Mouse (Mus musculus): ENCODE data around the gene Sox1.
A peak's percentile ranks its signal among the peaks of the same experiment; 100 is the strongest.

Gene Sox1

GRCm38 (mm10) chr8:12395071-12396031, at the start of gene Sox1:
Gene Sox1, plus strand, starts transcription at chr8:12395295.
- peak; percentile 40 for DNase-seq (ENCODE audit: low spot score)

DNA sequence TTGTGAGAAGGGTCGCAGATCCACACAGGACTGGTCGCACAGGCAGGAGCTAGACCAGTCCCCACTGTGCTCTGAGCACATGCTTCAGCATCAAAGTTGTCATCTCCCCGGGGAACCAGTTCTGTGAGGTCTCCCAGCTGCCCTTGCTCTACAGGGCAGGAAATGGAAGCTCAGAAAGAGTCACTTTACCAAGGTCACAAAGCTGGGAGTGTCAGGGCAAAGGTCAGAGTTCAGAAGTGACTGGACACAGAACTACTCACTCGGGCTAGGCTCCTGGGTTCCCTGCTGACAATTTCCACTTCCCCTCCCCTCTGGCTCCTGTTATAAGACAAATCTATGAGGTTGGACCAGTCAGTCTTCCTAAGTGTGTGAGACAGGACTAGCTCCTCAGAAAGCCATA, 49.2 kb upstream of the Sox1 start:
- DNase-seq (ENCODE audit: low spot score): no peak

DNA sequence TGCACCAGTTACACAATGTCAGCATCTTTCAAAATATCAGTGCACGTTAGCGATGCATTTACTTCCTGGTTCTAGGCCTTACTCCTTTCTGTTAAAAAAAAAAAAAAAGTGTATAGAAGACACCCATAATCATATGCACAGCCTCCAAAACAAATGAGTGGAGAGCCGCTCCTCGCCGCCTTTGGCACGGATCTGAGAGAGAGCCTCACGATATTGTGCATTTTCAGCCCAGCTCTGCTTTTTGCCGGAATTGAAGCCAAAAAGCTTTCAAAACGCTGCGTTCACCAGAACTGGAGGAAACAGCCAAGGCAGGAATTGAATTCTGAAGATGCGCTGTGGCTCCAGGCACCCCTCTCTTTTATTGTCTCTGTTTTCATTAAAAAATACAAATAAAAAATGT, 48.2 kb upstream of the Sox1 start:
- DNase-seq (ENCODE audit: low spot score): no peak

DNA sequence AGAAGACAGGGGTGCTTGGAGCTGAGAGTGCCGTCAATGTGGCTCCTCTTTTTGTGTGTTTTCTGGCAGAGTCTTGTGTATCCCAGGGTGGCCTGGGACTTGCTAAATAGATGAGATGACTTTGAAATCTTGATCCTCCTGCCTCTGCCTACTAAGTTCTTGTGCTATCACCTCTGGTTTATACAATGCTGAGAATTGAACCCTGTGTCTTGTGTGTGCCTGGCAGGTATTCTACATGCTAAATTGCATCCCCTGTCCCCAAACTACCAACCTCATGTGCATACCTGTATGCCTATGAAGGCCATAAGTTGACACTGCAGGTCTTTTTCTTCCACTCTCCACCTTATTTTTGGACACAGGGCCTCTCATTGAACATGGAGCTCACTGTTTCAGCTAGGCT, 46.8 kb upstream of the Sox1 start:
- no peak for DNase-seq (ENCODE audit: low spot score)

- no peak for DNase-seq (ENCODE audit: low spot score)
Observed at GRCm38 (mm10) chr8:12349591-12349990, 45.5 kb upstream of the Sox1 start.

DNA sequence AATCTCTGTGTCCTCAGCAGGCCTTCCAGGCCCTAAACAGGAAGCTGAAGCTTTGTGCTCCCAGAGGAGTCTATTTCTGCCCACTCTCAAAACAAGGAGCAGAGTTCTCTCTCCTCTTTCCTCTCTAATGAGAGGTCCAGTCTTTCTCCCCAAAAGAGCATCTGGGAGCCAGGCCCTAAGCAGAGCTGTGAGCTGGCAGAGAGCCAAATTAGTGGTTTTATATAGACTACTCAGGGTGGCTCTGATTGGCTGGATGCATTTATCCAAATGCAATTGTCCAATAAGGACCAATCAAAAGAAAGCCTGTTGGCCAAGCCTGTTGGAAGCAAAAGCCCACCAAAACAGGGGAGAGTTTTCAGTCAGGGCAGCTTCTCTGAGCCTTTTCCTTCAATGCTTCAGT, 44.0 kb upstream of the Sox1 start:
- no peak for DNase-seq (ENCODE audit: low spot score)

GRCm38 (mm10) chr8:12354406-12355025, 40.6 kb upstream of the Sox1 start:
- DNase-seq (ENCODE audit: low spot score): no peak

DNA sequence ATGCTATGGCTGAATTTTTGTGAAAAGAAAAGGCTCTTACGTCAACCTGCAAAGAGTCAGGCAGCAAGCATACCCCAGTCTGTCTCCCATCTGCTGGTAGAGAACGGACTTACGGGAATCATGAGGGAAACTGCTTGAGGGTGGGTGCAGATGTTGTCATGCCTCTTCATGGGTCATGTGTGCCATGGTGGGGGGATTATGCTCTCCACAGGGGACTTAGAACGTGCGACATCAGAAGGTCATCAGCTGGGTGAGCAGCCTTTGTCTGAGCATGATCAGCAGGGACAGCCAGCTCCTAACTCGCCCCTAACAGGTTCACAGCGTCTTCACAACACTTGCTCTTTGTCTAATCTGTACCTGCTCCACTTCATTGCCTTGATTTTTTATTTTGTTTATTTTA, 26.9 kb upstream of the Sox1 start:
- DNase-seq (ENCODE audit: low spot score): no peak

GRCm38 (mm10) chr8:12368856-12369255, 26.2 kb upstream of the Sox1 start:
- DNase-seq (ENCODE audit: low spot score): no peak

DNA sequence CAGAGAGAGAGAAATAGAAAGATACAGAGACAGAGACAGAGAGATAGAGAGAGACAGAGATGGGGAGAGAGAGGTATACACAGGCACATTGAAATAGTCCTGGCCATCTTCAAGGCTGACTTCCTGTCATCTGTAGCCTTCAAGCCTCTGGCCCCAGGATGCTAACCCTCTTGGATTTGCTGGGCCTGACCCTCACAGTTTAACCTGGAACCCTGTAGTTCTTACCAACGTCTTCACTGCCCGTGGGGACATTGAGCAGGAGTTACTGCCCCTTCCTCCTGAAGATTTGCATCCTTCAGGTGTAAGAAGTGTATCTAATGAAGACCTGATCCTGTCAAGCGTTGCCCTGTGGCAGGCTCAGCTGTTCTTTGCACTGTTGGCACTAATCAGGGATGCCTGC, 14.0 kb upstream of the Sox1 start:
- no peak for DNase-seq (ENCODE audit: low spot score)

GRCm38 (mm10) chr8:12382707-12383561, 12.2 kb upstream of the Sox1 start:
- DNase-seq (ENCODE audit: low spot score): no peak

GRCm38 (mm10) chr8:12383979-12384890, 10.9 kb upstream of the Sox1 start:
- peak; percentile 37 for DNase-seq (ENCODE audit: low spot score)

GRCm38 (mm10) chr8:12384996-12385685, 10.0 kb upstream of the Sox1 start:
- DNase-seq (ENCODE audit: low spot score): no peak

DNA sequence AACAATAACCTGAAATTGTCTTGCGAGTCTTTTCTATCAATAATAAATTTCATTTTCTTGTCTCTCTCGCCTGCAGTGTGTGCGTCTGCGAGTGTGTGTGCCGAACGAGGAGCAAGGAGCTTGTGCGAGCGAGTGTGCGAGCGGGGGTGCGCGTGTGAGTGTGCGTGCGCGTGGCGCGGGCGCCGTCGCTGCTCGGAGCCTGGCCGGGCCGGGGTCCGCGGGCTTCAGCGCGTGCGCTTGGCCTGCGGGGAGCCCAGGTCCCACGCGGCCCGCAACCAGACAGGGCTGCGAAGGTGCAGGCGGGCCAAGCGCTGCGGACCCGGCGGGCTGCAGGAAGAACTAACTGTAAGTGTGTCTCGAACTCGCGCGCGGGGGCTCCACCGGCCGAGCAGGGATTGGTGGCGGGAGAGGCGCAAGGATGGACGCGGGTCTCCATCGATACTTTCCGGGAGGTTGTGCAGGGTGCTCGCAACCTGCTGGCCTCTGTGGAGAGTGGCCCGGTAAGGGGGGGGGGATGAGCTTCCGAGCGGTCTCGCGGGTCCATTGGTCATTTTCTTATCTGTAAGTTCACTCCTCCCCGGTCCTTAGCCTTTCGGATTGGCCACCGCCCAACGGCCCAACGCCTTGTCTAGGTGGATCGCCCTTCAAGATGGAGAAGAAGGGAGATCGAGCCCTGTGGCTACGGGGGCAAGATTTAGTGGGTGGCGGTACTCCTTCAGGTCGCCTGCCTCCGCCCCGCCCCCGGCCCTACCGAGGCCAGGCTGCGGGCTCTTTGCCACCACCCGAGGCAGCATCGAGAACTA, 9.2 kb upstream of the Sox1 start:
- DNase-seq (ENCODE audit: low spot score): no peak

- no peak for DNase-seq (ENCODE audit: low spot score)
Observed at GRCm38 (mm10) chr8:12386530-12387222, 8.4 kb upstream of the Sox1 start.

DNA sequence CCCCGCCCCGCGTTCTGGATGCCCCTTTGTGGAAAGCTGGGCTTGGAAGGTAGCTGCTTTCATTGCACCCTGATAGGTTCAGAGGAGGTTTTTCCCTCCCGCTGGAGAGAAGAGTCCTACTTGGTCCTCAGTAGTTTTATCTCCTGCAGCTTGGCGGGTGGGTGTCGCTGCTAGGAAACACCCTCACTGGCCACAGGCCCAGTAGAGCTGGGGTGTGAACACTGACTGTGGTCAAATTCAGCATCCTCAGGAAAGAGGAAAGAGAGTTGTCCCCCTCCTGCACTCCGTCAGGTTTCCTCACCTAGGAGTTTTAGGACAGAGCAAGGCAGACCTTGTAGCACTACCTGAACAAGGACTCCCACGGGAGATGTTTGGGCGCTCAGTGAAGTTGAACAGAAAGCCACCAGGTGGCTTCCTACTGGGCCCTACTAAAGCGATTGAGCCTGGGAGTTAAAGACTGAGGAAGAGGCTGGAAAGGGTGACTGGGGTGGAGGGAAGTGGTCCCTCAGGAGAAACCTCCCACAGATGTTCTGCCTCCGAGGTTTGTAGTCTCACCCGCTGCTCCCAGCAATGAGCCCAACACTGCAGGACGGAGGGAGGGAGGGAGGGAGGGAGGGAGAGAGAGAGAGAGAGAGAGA, 7.8 kb upstream of the Sox1 start:
- DNase-seq (ENCODE audit: low spot score): no peak

GRCm38 (mm10) chr8:12387901-12388300, 7.2 kb upstream of the Sox1 start:
- no peak for DNase-seq (ENCODE audit: low spot score)

DNA sequence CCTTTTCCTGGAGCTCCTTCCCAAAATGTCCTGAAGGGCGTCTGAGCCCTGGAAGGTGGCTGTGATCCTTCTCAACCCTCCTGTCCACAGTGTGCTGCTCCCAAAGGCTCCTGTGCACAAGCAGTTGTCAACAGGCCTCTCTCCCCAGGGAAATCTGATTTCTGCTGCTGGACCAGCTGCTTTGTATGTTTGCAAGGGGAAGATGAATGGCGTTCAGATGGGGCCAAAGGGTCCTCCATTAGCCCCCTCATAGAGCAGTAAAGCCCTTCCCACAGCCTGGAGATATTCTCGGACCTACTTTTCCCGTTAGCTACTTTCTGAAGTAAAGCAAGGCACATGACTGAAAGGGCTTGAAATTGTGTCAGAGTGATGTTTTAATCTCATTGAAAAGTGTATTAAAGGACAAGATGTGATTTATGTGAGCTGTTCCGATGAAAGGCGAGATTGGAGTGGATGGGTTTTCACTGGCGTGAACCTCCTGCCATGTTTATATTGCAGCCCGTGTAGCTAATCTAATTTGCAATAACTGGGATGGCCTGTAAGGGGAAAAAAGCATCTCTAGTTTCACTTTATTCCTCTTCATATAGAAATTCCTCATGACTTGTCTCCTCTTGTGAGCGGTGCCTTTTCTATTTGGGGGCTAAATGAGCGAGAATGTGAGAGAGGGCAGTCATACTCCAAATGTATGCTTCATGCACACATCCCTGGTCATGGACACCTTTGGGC, 6.5 kb upstream of the Sox1 start:
- no peak for DNase-seq (ENCODE audit: low spot score)
